Mouse (Mus musculus) gastrocnemius, postnatal 25 days (tissue): Measurements from ENCODE around the gene A930009A15Rik. TPM values are rescaled to one million over a fixed set of nuclear protein-coding genes. Genes with fewer than 3 reads are reported as not detected.

ENCODE experiments used
- DNase-seq: peaks from one replicate; pipeline ENCODE4 v3.0.0; 2022
- long read RNA-seq, 2 experiments: library from polyadenylated mRNA; stranded (forward); transcript quantifications; one replicate each; pipeline ENCODE4 v2.0.0; 2021
- total RNA-seq, 2 experiments: library from RNA; stranded (reverse); gene quantifications; 1 replicate in 1 of 2; 2 replicates in 1 of 2; pipeline ENCODE4 v1.2.3; 2021

A930009A15Rik gene
- not detected for total RNA-seq
- long read RNA-seq, experiment 1: 0 reads
- long read RNA-seq, experiment 2: 0 reads

- DNase-seq: no peak
Observed at GRCm38 (mm10) chr10:115569712-115570491, at the start of gene A930009A15Rik. TSS of gene A930009A15Rik (plus strand) at chr10:115569986.

GRCm38 (mm10) chr10:115520200-115521080 lies 49.3 kb upstream of the A930009A15Rik start:
- DNase-seq: no peak

GRCm38 (mm10) chr10:115521081-115521451 lies 48.7 kb upstream of the A930009A15Rik start:
- DNase-seq: no peak

- DNase-seq: no peak
Observed at GRCm38 (mm10) chr10:115528892-115529291, 40.9 kb upstream of the A930009A15Rik start.

GRCm38 (mm10) chr10:115529768-115530167 lies 40.0 kb upstream of the A930009A15Rik start:
- DNase-seq: no peak

- no peak for DNase-seq
Observed at GRCm38 (mm10) chr10:115530746-115531145, 39.0 kb upstream of the A930009A15Rik start.

GRCm38 (mm10) chr10:115542917-115543316 lies 26.9 kb upstream of the A930009A15Rik start:
- DNase-seq: no peak

GRCm38 (mm10) chr10:115550253-115550652 lies 19.5 kb upstream of the A930009A15Rik start:
- DNase-seq: no peak

GRCm38 (mm10) chr10:115551069-115551468 lies 18.7 kb upstream of the A930009A15Rik start:
- DNase-seq: no peak

GRCm38 (mm10) chr10:115553352-115554113 lies 16.3 kb upstream of the A930009A15Rik start:
- DNase-seq: no peak

- no peak for DNase-seq
Observed at GRCm38 (mm10) chr10:115555191-115555765, 14.5 kb upstream of the A930009A15Rik start.

- DNase-seq: no peak
Observed at GRCm38 (mm10) chr10:115556738-115557242, 13.0 kb upstream of the A930009A15Rik start.

GRCm38 (mm10) chr10:115561136-115561880 lies 8.5 kb upstream of the A930009A15Rik start:
- no peak for DNase-seq

GRCm38 (mm10) chr10:115562911-115563686 lies 6.7 kb upstream of the A930009A15Rik start:
- no peak for DNase-seq

- DNase-seq: no peak
Observed at GRCm38 (mm10) chr10:115563961-115564360, 5.8 kb upstream of the A930009A15Rik start.

GRCm38 (mm10) chr10:115570577-115570976 lies 791 bp downstream of the A930009A15Rik start:
- no peak for DNase-seq

- DNase-seq: no peak
Observed at GRCm38 (mm10) chr10:115571317-115571716, 1.5 kb downstream of the A930009A15Rik start.

- no peak for DNase-seq
Observed at GRCm38 (mm10) chr10:115571734-115572440, 2.1 kb downstream of the A930009A15Rik start.

GRCm38 (mm10) chr10:115579076-115579475 lies 9.3 kb downstream of the A930009A15Rik start:
- no peak for DNase-seq
